Mouse (Mus musculus) brain, adult 2 months (tissue): ENCODE results near the gene Ube2r2.

ENCODE experiments used
- DNase-seq: peaks from one replicate; pipeline ENCODE4 v3.0.0; 2011; ENCODE audit warnings: low read depth, low spot score

Ube2r2 gene

DNA sequence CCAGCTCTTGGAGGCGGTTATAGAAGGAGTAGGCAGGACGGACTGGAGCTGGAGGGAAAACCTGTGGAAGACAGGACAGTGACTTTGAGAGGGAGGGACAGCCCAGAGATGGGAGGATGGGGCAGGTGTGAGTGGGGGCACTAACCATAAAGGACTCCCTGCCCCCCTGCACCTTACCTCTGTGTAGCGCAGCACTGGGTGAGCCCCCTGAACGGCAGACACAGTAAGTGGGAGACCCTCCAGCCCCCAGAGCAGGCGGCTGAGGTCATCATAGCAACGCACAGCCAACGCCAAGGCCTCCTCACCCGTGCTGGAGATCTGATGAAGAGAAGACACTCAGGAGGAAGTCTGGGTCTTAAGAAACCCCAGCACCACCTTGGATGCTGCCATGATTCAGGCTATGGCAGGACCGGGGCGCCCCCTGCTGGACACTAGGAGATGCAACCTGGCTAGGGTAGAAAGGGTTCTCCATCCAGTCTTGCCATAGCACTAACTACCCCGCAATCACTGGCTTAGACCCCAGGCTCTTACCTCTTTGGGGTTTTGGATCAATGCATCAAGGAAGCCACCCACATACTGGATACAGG lies 16.7 kb upstream of the Ube2r2 start:
- peak; percentile 63 for DNase-seq

DNA sequence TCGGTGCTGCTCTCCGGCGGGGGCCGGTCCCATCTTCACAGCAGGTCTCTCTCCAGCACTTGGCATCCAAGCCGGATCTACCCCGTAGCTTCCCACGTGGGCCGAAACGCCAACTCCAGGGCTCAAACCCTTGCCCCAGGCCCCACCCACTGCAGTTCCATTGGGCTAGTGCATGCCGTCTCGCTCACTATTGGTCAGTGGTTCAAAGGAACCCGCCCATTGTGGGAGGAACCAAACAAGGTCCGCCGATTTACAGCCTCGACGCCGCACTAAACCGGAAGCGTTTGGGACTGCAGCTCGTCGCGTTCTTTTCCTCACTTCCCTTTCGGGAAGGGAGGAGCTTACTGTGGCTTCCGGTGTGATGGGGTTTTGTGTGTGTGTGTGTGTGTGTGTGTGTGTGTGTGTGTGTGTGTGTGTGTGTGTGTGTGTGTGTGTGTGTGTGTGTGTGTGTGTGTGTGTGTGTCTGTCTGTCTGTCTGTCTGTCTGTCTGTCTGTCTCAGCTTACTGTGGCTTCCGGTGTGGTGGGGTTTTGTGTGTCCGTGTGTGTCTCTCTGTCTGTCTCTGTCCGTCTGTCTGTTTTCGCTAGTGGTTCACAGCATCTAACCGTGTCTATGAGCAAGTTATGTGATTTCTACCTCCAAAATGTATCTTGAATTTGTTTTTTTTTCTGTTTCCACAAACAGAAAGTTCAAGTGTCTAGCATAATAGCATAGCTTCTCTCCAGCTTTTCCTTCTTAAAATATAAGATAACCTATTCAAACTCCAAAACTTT lies 11.2 kb upstream of the Ube2r2 start, which contains the start of gene Nol6:
Nol6 (minus strand) TSS at position 276 of the 772 bp plus-strand sequence.
- DNase-seq: peak; percentile 100

DNA sequence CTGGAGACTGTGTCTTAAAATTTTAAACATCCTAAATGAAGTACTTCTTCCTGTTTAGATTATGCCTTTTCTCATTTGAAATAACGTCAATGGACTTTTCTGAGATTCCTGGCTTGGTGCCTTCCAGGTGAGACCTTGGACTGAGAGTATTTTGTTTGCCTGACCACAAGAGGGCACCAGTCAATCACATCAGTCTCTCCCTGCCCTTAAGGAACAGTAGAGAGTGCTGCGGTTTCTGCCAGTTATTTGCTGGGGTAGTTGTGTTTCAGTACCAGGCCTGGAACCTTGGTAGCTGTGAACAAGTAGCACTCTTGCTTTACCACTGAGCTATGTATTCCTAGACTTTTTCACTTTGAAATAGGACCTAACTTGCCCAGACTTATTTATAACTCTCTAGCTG lies 6.1 kb upstream of the Ube2r2 start:
- peak; percentile 89 for DNase-seq

DNA sequence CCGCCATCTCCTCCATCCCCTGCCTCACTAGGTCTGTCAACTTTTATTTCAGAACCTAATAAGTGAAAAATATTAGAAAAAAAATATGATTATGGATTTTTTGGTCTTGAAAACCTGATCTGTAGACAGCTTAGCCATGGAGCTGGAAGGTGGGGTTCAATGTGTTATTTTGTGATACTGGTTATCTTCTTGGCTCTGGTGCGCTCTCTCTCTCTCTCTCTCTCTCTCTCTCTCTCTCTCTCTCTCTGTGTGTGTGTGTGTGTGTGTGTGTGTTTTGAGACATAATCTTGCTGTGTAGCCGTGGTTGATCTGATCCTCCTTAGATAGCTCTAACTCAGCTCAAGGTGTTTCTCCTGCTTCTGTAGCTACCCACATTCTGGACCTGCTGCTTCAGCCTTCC lies 5.7 kb upstream of the Ube2r2 start:
- no peak for DNase-seq

DNA sequence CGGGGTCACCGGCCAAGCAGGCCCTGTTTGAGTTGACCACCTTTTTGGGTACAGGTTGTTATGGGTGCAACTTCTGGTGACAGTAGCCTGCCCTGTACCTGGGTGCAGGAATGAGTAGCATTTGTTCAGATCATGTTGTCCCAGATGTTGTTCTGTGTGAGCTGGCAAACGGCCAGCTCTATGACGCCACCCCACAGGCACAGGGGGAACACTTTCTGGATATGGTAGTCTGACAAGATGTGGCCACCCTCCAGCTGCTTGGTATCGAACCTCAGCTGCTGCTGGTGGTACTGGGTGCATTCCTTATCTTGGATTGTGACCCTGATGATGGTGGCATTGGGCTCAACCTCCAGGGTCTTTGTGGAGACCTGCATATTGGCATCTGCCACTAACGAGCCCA lies 3.1 kb upstream of the Ube2r2 start:
- DNase-seq: no peak

DNA sequence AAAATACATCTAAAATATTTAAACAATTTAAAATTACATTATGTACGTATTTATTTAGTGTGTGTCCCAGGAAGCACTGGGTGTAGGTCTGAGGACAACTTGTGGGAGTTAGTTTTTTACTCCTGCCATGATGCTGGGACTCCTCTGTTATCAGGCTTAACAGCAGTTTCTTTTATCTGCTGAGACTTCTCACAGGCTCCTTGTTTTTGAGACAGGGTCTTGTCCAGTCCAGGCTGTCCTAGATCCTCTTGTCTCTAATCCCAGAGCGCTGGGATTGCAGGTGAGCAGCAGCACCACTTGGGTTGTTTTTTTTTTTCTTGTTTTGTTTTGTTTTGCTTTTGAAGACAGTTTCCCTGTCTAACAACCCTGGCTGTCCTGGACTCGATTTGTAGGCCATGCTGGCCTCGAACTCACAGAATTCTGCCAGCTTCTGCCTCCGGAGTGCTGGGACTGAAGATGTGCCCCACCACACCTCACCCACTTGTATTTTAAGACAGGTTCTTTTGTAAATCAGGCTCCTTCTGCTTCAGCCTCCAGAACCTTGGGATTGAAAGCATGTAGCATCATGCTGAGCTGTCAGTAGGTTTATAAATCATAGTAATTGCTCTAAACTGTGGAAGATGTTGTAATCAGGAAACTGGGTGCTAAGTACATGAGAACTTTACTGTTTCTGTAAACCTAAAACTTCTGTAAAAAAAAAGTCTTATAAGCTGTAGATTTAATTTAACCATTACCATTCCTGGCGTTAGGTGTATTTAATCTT lies 1.8 kb upstream of the Ube2r2 start:
- DNase-seq: no peak

DNA sequence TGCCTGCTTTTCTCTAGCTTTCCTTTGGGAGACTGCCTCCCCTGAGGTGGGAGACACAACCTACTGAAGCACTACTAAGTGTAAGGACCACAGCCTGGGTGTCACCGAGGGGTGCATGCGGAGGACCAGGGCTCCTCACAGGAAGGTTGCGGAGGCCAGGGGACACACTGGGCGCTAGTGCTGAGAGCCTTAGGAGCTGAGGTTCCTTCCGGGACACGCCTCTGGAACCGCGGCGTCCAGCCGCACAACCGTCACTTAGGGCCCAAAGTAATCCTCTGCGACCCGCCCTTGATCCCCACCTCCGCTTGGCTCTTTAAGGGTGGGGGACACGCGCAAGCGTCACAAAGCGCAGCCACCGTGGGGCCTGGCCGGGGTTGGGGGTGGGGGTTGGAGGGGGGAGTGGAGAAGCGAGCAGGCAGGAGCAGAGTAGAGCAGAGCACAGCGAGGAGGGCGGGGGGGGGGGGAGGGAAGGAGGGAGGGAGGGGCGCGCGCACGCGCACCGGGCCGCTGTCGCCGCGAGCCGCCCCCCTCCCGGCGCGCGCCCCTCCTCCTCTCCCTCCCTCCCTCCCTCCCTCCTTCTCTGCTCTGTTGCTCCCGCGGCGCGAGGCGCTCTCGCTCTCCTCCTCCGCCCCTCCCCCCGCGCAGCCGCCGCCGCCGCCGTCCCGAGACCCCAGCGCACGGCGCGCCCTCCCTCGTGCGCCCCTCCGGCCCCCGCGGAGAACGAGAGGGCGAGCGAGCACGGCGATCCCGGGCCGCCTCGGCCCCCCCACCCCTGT lies 420 bp upstream of the Ube2r2 start:
- peak; percentile 89 for DNase-seq

DNA sequence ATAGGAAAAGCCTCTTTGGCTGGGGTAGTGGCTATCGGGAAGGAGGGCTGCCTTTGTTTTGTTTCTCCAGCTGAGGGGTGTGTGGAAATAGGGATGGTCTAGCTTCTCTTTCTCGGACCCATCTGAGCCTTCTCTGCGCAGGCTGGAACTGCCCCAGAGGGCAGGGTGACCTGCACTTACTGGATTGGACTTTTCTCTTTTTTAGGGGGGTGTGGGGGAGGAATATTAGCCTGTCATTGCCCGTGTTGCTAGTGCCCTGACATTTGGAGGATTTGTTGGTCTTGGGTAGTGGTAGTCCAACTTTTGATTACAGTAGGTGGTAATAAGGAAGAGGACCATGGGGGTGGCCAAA lies 887 bp downstream of the Ube2r2 start:
- no peak for DNase-seq

DNA sequence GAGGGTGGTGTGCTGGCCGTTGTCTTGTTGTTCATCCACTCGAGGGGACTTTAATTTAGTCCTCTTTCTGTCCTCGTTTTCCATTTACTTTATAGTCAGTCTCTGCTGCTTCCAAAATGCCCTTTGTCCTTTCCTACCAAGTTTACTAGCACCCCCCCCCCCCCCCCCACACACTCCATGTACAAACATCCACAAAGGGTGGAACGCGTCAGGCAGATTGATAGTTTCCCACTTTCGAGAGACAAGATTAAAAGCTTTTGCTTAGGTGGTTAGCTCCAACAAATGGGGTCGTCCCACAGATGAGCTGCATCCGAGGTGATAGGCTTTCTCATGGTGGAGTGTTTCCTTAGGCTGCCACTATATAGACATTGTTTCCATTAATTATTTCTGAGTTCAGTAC lies 1.3 kb downstream of the Ube2r2 start:
- no peak for DNase-seq

DNA sequence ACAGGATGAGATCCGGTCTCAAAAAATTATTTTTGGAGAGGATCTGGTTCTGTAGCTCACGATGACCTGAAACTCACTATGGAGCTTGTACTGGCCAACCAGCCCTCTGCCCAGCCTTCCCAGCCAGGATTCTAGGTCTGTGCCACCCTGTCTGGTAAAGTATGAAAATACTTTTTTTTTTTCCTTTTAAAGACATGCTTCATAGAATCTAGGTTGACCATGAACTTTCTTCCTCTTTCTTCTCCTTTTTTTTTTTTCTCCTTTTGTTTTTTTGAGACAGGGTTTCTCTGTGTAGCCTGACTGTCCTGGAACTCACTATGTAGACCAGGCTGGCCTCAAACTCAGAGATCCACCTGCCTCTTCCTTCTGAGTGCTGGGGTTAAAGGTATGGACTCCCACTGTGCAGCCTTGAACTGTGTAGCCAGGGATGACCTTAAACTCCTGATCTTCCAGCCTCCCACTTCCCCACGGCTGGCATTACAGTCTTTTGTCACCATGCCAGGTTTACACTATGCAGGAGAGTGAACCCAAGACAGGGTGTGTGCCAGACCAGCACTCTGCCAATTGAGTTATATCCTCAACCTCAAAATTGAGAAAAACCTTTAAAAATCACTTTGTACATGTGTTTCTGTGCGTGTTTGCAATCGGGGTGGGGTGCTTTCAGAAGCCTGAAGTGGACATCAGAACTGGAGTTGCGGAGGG lies 4.8 kb downstream of the Ube2r2 start:
- DNase-seq: peak; percentile 6

DNA sequence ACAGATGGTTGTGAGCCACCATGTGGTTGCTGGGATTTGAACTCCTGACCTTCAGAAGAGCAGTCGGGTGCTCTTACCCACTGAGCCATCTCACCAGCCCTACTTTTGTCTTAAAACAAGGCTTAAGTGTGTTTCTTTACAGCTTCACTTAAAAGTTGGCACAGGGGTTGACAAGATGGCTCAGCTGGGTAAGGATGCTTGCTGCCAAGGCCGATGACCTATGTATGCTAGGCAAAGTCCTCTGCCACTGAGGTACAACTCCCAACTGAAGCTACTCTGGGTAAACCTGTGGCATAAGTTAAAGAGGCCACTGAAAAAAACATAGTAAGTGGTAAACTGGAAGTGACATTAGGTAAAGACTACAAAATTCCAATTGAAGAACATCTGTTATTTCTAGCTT lies 7.1 kb downstream of the Ube2r2 start:
- no peak for DNase-seq

DNA sequence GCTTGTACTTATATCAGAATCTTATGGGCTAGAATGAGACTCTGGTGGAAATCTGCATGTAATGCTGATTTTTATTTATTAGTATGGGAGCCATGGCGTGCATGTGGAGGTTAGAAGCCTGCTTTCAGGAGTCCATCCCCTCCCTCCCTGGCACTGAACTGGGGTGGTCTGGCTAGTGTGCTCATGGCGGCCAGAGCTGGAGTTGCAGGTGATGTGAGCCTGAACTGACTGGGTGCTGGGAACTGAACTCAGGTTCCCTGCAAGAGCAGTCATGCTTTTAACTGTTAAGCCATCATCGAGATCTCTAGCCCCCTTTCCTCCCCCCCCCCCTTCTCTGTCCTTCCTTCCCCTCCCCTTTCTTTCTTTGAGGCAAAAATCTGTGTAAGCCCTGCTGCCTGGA lies 14.3 kb downstream of the Ube2r2 start:
- no peak for DNase-seq

DNA sequence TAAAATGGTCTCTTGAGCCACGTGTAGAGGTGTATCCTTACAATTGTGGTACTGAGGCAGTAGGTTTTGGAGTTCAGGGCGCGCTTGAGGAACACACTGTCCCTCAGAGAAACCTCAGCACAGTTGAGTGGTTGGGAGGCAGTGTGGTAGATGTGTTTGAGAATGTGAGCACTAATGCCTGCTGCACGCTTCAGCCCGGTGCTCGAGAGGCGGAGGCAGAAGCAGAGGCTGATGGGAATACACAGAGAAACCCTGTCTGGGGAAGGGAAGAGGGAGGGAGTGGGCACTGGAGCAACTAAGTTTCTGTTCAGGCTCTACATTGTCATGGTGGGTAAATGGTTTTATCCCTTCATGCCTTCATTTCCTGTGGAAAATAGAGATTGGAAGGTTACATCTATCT lies 15.6 kb downstream of the Ube2r2 start:
- DNase-seq: no peak

DNA sequence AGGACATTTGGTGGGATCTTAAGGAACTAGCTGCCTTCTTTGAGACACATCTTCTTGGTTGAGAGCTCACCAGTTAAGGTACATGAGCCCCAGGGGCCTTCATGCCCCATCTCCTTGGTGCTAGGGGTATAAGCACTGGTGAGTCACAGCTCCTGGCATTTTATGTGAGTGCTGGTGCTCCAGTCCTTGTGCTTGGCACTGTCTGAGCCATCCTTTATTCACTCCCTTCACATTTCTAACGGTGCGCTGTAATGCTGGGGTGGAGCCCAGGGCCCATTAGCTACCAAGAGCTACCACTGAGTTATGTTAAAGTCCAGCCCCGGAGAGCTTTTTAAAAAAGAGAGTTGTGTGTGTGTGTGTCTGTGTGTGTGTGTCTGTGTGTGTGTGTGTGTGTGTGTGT lies 17.6 kb downstream of the Ube2r2 start:
- DNase-seq: peak; percentile 54

DNA sequence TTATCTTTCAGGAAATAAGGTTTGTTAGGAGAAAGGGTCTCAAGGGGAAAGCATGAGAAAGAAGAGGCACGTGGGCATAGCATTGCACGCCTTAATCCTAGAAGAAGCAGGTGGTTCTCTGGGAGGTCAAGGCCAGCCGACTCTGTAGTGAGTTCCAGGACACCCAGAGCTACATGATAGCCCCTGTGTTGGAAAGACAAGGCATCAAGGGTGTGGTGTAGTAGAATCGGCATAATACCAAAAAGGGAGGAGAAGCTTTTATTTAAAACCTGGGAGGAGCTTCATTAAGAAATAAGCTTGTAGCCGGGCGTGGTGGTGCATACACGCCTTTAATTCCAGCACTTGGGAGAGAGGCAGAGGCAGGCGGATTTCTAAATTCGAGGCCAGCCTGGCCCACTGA lies 21.4 kb downstream of the Ube2r2 start:
- DNase-seq: no peak

DNA sequence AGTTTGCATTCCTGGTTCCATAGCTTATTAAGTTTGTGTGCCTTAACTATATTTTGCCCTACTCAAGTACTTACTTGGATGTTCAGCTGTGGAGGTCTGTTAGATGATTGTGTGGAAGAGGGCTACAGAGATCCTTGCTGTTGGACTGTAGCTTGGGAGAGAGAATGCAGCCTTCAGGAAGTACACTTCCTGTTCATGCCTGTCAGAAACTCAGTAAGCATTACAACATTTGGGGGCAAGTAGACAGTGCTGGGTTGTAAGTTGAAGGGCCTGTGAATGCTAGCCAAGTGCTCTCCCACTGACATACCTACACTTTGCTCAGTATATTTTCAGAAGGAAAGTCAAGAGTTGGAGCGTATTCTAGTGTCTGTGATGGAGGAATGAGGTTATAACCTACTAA lies 22.7 kb downstream of the Ube2r2 start:
- no peak for DNase-seq

DNA sequence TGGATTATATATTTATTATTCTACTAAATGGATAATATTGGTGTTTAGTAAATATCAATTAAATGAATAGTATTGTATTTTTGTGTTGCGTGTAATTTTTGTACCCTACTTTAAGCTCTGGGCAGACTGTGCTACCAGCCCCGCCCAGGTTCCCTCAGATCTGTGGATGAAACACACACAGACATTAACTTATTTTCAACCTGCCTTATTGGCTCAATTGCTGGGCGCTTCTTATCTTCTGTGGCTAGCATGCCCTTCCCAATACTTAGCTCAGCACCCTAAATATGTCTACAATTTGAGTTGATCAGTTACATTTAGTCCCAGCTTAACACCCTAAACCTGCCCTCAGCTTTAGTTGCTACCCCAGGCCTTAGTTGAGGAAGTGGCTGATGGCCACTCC lies 25.7 kb downstream of the Ube2r2 start:
- no peak for DNase-seq

DNA sequence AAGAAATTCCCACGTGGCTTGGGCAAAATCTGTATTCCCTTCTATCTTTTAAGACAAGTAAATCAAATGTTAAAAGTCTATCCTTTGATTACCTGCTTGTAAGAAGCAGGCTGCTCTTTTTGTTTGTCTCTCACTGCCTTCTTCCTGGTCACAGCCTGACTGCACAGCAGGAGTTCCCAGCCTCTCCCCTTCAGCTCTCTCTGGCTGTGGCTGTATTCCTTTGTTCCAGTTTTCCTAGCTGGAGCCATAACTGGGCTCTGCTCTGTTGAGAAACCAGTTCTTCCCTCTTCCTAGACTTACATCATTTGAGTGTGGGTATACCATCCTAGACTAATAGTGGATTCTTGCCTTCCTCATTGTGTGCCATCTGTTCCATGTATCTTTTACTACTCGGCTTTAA lies 29.4 kb downstream of the Ube2r2 start:
- DNase-seq: peak; percentile 66

DNA sequence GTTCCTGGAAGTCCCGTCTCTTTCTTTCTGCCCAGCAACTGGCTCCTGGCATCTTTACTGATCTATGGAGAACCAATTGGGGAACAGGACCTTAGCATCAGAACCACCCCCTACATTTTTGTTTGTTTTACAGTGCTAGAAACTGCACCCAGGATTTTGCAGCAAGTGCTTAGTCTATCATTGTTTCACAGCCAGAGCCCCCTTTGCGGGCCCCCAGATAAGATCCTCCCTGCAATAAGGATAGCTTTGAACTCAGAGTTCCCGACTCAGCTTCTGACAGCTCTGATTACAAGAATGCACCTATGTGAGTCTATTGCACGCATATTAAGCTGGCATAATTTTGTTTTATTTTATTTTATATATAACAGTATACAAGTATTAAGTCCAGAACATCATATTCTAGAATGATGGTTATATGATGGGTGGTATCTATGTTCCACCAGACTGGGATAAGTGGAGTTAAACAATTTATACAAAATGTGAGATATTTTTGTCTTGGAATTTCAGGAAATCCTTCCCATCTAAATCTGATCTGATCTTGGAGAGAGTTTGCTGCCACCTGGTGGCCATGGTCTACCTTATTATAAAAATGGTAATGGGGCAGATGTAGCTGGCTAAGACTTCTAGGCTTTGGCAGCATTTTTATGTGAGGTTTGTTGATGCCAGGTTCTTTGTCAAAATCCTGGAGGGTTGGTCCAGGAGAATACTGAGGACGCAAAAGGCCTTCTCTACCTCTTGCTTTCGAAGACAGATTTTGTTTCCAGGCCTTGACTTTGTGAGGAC lies 30.3 kb downstream of the Ube2r2 start:
- peak; percentile 93 for DNase-seq

DNA sequence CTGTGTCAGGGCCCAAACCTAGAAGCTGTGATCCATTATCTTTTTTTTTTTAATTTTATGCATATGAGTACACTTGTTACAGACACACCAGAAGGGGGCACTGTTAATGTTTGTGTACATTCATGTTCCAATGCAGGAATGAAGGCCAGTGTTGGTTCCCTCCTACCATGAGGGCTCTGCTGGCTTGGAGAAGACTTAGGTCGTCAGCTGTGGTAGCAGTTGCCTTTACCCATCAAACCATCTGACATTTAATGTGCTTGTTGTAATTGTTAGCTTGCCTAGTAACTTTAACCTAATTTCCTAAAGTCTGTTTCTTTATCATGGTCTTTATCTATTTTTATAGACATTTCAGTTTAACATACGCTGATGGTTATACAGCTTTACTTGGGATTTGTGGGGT lies 35.4 kb downstream of the Ube2r2 start:
- DNase-seq: no peak

DNA sequence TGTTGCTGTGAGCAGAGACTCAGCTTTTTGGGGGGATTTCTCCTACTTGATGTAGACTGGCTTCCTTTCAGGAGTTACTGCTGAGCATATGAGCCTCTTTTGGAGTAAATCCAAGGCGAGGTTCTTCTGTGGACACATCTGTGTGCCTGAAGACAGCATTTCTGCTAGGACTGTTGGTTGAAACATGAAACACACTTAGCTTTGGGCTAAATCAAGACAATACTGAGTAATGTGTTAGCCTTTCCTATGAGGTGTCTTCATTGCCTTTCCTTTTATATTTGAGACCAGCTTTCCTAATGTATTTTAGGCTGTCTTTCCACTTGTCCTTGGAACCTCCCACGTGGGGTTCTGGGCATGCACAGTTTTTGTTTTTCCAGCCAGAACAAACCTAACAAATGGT lies 39.1 kb downstream of the Ube2r2 start:
- peak; percentile 48 for DNase-seq
